Mouse (Mus musculus): ENCODE measurements around the gene Rala.

DNA sequence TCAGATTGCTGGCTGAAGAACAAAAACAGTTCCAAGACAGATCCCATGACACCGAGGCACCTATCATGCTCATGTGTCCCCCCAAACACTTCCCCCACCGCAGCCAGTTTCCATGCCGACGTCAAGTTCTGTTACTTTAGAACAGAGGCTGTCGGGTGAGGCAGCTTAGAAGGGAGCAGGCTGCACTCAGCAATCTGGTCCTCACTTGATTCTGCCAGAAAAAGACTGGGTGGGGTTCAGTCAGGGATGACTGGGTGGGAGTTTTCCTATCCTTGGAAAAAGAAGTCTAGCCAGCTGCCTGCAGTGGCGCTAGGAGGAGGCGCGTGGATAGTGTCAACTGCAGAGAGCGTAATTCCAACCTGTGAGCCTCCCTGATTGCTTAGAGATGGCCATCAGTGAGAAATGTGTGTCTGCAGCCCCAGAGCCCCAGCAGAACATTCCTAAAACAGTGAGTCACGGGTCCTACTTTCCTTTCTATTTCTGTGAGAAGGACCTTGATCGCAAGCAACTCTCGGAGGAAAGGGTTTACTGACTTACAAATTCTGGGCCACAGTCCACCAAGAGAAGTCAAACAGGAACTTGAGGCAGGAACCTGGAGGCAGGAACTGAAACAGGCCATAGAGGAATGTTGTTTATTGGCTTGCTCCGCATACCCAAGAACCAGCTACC lies 84.5 kb downstream of the Rala start:
- TF ChIP-seq POLR2A (IDR thresholded peaks at IDR 0.05; ENCODE audit: insufficient read length, low read depth) (no peak), CEBPB (IDR thresholded peaks at IDR 0.05; ENCODE audit: insufficient read depth, poor library complexity, severe bottlenecking) (no peak), USF1 (IDR thresholded peaks at IDR 0.05; ENCODE audit: low read depth) (no peak), MAX (IDR thresholded peaks at IDR 0.05; ENCODE audit: low read depth) (no peak), POLR2AphosphoS2 (IDR thresholded peaks at IDR 0.05; ENCODE audit: insufficient read length, low read depth) (no peak), TCF12 (IDR thresholded peaks at IDR 0.05; ENCODE audit: insufficient read depth, poor library complexity, severe bottlenecking) (no peak), TCF3 (IDR thresholded peaks at IDR 0.05; ENCODE audit: insufficient read length, low read depth) (no peak), E2F4 (IDR thresholded peaks at IDR 0.05; ENCODE audit: insufficient read depth) (no peak), MYOG (IDR thresholded peaks at IDR 0.05; ENCODE audit: control insufficient read depth in 1 of 3, insufficient read depth in 1 of 3, insufficient read length in 2 of 3, low read depth in 2 of 3) (no peak)

Data from myocyte (in vitro differentiated cells).